Mouse (Mus musculus): ENCODE data around the gene Gm20547.

DNA sequence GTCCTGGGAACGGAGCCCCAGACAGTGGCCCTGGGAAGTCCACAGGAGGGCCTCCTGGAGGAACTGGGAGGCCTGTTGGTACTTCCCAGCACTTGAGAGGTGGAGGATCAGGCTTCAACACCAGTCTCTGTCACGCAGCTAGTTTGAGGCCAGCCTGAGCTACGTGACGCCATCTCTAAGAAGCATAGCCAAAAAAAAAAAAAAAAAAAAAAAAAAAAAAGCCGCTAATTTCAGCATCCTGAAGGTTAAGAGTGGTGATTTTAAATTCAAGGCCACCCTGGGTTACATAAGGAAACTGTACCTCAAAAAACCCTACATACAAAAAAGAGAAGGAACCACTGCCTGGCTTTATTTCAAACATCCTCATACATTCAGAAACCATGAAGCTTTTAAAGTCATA, 42.4 kb upstream of the Gm20547 start:
- no peak for TF ChIP-seq ZC3H11A (IDR thresholded peaks at IDR 0.05; ENCODE audit: borderline replicate concordance, low read depth, low read length)
- TF ChIP-seq MAFK (IDR thresholded peaks at IDR 0.05; ENCODE audit: insufficient read depth, low read depth, low read length): no peak
